Mouse (Mus musculus) B cell, adult (primary cell): ENCODE measurements around the gene Olfr153. TPM values are rescaled to one million over a fixed set of nuclear protein-coding genes. Genes with fewer than 3 reads are reported as not detected.

Source experiments
- total RNA-seq: library from RNA; stranded (reverse); gene quantifications from 4 replicates; pipeline ENCODE4 v1.2.4, GENCODE M21; 2023; ENCODE audit not compliant: inconsistent age

The Olfr153 gene
- total RNA-seq = not detected in 4 replicates

GRCm38 (mm10) chr2:87531496-87531895 lies at the start of gene Olfr153:
Olfr153 (plus strand) TSS chr2:87531796.

GRCm38 (mm10) chr2:87496993-87497392 lies 34.6 kb upstream of the Olfr153 start, which contains the start of gene Pramel7:
Pramel7 (minus strand) TSS chr2:87497093.

DNA sequence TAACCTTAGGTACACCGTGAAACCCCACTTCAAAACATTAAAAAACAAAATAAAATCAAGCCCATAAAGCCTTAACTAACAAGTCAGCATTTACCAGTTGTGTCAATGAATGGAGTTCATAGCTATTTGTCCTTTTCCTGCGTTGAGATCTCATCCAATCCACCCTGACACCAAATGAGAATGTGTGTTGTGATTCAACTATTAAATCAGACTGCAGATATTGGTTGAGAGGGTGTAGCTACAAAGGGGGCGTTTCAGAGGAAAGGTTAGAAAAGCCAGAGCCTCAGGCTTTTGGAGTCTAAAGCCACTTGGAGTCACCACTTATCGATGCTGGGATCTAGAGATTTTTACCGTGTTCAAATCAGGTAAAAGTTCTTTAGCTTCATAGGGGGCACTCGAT lies 25.3 kb upstream of the Olfr153 start, which contains the start of gene Pramel6:
Gene Pramel6, plus strand, starts transcription at position 301 of the 400 bp plus-strand sequence.

DNA sequence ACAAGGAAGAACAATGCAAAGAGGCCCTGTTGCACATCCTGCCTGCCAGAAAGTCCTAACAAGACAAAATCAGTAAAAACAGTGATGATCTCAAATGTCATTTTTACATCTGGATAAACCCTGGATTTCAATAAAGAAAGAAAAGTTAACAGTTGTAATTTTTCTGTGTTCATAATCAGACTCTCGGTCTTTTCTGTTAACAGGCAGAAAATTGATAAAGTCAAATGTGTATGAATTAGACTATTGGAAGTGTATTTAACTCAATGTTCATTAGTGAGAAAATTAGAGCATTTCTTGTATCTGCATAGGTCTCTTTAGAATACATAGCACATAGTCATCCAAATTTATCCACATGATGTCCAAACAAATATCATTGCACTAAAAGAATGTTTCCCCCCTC lies 13.8 kb downstream of the Olfr153 start, which contains the start of gene Olfr1128:
Gene Olfr1128, minus strand, starts transcription at position 101 of the 400 bp plus-strand sequence.

DNA sequence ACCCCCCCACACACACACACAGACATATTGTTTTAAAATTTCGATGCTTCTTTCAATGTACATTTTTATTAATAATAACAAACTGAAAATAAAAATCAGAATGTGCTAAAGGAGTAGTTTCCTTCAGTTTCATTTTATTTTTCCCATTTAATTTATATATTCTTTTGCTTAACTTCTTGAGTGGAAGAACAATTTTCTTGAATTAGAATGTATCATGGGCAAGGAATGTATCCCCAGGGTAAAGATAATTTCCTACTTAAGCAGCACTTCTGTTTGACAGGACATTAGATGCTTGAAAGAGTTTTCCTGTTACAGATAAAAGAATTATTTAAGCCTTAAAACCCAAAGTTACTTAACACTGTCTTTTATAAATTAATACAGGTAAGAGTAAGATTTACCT lies 42.0 kb downstream of the Olfr153 start, which contains the start of gene Olfr1129:
Gene Olfr1129, plus strand, starts transcription at position 301 of the 400 bp plus-strand sequence.

Other genes starting within 250 kb of the Olfr153 start
- not detected in 4 replicates for gene Olfr1118, start 224.2 kb upstream of the Olfr153 start, total RNA-seq
- gene Olfr1120, start 177.0 kb upstream of the Olfr153 start, total RNA-seq = not detected in 4 replicates
- gene Olfr1121, start 161.9 kb upstream of the Olfr153 start, total RNA-seq = not detected in 4 replicates
- 0.10 TPM in 1 of 4 replicates, not detected in the others for gene Olfr1122, start 145.9 kb upstream of the Olfr153 start, total RNA-seq
- gene Olfr1123, start 115.2 kb upstream of the Olfr153 start, total RNA-seq = not detected in 4 replicates
- not detected in 4 replicates for gene Olfr1124, start 101.5 kb upstream of the Olfr153 start, total RNA-seq
- gene Olfr1126, start 77.8 kb upstream of the Olfr153 start, total RNA-seq = not detected in 4 replicates
- not detected in 4 replicates for gene Pramel7, start 34.7 kb upstream of the Olfr153 start, total RNA-seq
- not detected in 4 replicates for gene Pramel6, start 25.2 kb upstream of the Olfr153 start, total RNA-seq
- gene Olfr1128, start 13.7 kb downstream of the Olfr153 start, total RNA-seq = not detected in 4 replicates
- gene Olfr1129, start 42.1 kb downstream of the Olfr153 start, total RNA-seq = not detected in 4 replicates
- gene Olfr1130, start 74.4 kb downstream of the Olfr153 start, total RNA-seq = not detected in 4 replicates
- not detected in 4 replicates for gene Olfr1131, start 95.3 kb downstream of the Olfr153 start, total RNA-seq
- not detected in 4 replicates for gene Olfr1132, start 105.7 kb downstream of the Olfr153 start, total RNA-seq
- not detected in 4 replicates for gene Olfr1133, start 115.6 kb downstream of the Olfr153 start, total RNA-seq
- gene Olfr1134, start 126.7 kb downstream of the Olfr153 start, total RNA-seq = not detected in 4 replicates
- not detected in 4 replicates for gene Olfr1135, start 141.9 kb downstream of the Olfr153 start, total RNA-seq
- not detected in 4 replicates for gene Olfr1136, start 162.2 kb downstream of the Olfr153 start, total RNA-seq
- gene Olfr1137, start 181.4 kb downstream of the Olfr153 start, total RNA-seq = not detected in 4 replicates
- gene Olfr1138, start 208.2 kb downstream of the Olfr153 start, total RNA-seq = not detected in 4 replicates
- gene Olfr1140, start 212.0 kb downstream of the Olfr153 start, total RNA-seq = not detected in 4 replicates
- gene Olfr1141, start 222.2 kb downstream of the Olfr153 start, total RNA-seq = not detected in 4 replicates
- gene Olfr152, start 247.7 kb downstream of the Olfr153 start, total RNA-seq = not detected in 4 replicates